Mouse (Mus musculus) midbrain, postnatal 0 days (tissue): ENCODE measurements around the gene Plekhm1. TPM values are rescaled to one million over a fixed set of nuclear protein-coding genes. Genes with fewer than 3 reads are reported as not detected.
"Not testable (repeated sequence)": the region's sequence is repeated elsewhere in the genome, so short reads cannot be mapped to it uniquely, and the experiment has no call there.

Source experiments
- ATAC-seq: fragments of 200-750 bp; cut with Nextera tagmentation; 2 replicates; pipeline ENCODE4 v1.8.0; 2017; ENCODE audit warnings: moderate number of reproducible peaks, mild to moderate bottlenecking, moderate TSS enrichment, moderate library complexity; ENCODE audit not compliant: low FRiP score
- DNase-seq: peaks from one replicate; pipeline ENCODE4 v3.0.0-alpha.2; 2015; ENCODE audit warnings: low spot score
- H3K27ac ChIP-seq: fragments of 300-500 bp; sonication (generic); 2 replicates; pipeline ENCODE4 v1.5.1; 2014; ENCODE audit warnings: low read depth, mild to moderate bottlenecking, low read length, mixed read lengths
- H3K27me3 ChIP-seq: fragments of 300-500 bp; sonication (generic); 2 replicates; pipeline ENCODE4 v1.6.1; 2014; ENCODE audit warnings: low read length, control low read depth, mixed read lengths; ENCODE audit not compliant: insufficient read depth
- H3K36me3 ChIP-seq: fragments of 300-500 bp; sonication (generic); 2 replicates; pipeline ENCODE4 v1.6.1; 2014; ENCODE audit warnings: low read length, control low read depth, mixed read lengths; ENCODE audit not compliant: insufficient read depth
- H3K4me1 ChIP-seq: fragments of 300-500 bp; sonication (generic); 2 replicates; pipeline ENCODE4 v1.6.1; 2014; ENCODE audit warnings: mild to moderate bottlenecking, control low read depth, antibody characterized with exemption, low read length, mixed read lengths; ENCODE audit not compliant: insufficient read depth
- H3K4me2 ChIP-seq: fragments of 300-500 bp; sonication (generic); 2 replicates; pipeline ENCODE4 v1.6.1; 2014; ENCODE audit warnings: low read depth, mild to moderate bottlenecking, low read length, mixed read lengths; ENCODE audit not compliant: poor library complexity, severe bottlenecking
- H3K4me3 ChIP-seq: fragments of 300-500 bp; sonication (generic); 2 replicates; pipeline ENCODE4 v1.5.1; 2014; ENCODE audit warnings: low read depth, mild to moderate bottlenecking, low read length, moderate library complexity
- H3K9ac ChIP-seq: fragments of 300-500 bp; sonication (generic); replicated peaks from 2 replicates; pipeline ENCODE4 v1.6.1; 2014; ENCODE audit warnings: mild to moderate bottlenecking, low read length, moderate library complexity, mixed read lengths; ENCODE audit not compliant: poor library complexity, severe bottlenecking
- H3K9me3 ChIP-seq: fragments of 300-500 bp; sonication (generic); 2 replicates; pipeline ENCODE4 v1.6.1; 2016; ENCODE audit warnings: low read length, control low read depth
- CTCF ChIP-seq: IDR thresholded peaks from 2 replicates; pipeline ENCODE4 v1.5.1; 2016; ENCODE audit warnings: antibody characterized with exemption, mild to moderate bottlenecking
- WGBS: fragments of 180-500 bp; shearing (Covaris S2); extraction: QIAGEN DNeasy Blood & Tissue Kit; methylation state at CpG from one replicate; pipeline ENCODE4 v1.1.7; 2014; 5-methylcytosine and 5-hydroxymethylcytosine counted together
- polyA plus RNA-seq: library from polyadenylated mRNA; unstranded; fragments of >200 nt; fragmentation: Nextera tagmentation; extraction: Ambion mirVana; gene quantifications from 2 replicates; pipeline ENCODE4 v1.2.1, GENCODE M21; 2015
- total RNA-seq: library from RNA; depleted of rRNA; stranded (reverse); fragments of >200 nt; gene quantifications from 2 replicates; pipeline ENCODE4 v1.2.3, GENCODE M21; 2014; rRNA removed

Plekhm1 gene
- 7.8 and 9.2 TPM in 2 replicates for total RNA-seq
- 5.8 and 6.0 TPM in 2 replicates for polyA plus RNA-seq

DNA sequence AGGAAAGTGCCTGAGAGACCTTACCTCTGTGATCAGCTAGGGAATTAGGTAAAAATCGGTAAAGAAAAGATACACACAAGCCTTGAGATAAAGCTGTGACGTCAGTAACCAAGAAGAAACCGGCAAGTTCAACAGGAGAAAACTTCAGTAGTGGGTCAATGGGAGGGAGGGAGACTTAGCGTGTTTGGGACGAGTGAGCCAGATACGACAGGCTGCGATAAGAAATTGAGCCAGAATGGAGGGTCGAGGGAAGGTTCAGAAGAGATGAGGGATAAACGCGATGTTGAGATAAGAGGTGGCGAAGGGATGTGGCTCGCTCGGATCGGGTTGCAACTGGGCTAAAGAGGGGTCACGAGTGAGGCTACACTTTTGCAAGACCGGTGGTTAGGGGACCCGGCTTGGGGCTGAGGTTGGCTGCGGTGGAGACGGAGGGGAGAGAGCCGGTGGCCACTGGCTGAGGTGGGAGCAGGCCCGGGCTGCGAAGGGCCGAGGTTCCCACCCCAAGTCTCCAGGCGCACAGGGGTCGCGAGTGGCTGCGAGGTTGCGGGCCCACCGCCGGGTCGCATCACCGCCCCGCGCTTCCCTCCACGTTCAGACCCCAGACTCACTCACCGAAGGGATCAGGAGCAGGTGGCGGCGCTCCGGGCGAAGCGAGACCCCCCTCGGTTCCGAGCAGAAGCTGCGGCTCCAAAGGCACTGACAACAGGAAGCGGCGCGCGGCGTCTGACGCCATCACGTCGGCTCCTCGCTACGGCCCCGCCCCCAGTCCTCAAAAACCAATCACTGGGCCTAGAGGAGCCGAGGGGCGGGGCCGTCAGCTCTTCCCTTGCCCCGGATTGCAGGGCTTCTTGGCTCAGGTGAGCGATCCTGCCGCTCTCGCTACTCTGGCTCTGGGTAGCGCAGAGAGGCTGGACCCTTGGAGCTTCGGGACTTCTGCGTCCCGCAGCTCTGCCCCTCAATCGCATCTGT is at the start of gene Plekhm1:
TSS of gene Plekhm1 (minus strand) at position 707 of the 969 bp plus-strand sequence.
- H3K36me3 ChIP-seq: no peaks in the 10 kb centered on the region
- no peaks in the 10 kb centered on the region for H3K4me1 ChIP-seq
- DNase-seq (peak; percentile 98), ATAC-seq (peak; percentile 96)
- no peak for TF ChIP-seq CTCF
- H3K4me3 ChIP-seq: peak within 1 kb of the TSS; percentile 73
- H3K9ac ChIP-seq: peak within 1 kb of the TSS; percentile 68
- WGBS: under 1% methylated on average over 65 of the region's 67 CpGs
- peak within 1 kb of the TSS; percentile 55; the same call in 1 of the 2 replicates for H3K27ac ChIP-seq
- peak within 1 kb of the TSS; percentile 84 for H3K4me2 ChIP-seq
- no peaks in the 10 kb centered on the region for H3K9me3 ChIP-seq
- no peaks in the 10 kb centered on the region for H3K27me3 ChIP-seq

DNA sequence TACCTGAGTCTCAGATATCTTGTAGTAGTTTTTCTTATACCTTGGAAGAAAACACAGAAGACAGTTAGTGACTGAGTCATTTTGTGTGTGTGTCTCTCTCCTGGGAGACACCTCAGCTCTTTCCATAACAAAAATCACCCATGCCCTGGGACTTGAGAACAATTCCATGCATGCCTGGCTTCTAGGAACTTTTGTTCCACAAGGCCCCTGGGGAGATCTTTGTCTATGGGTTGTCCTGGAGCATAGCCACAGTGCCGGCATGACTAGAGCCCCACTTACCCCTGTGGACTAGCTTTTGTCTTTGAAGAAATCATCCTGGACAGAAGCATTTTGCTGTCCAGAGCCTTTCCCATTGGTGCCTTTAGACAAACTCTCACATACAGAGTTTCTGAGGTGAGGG is 38.6 kb upstream of the Plekhm1 start:
- DNase-seq: not testable (repeated sequence)
- WGBS: 23% methylated on average over 1 of the region's 1 CpGs

DNA sequence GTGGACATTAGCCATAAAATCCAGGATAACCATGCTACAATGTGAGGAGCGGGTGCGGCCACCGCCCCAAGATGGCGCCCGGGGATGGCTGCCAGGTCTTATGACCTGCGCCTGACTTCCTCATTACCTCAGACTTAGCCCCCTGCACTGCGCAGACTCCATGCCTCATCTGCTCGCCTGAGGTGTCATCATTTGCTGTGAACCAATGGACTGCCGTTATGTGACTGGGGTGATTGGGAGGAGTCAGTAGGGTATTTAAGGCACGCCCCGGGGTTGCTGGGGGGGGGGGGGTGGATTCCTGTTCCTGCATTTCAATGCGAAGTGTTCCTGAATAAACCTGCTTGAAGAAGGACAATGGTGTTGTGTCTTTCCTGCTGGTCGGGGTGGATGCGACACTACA is 37.2 kb upstream of the Plekhm1 start:
- not testable (repeated sequence) for DNase-seq, H3K9ac ChIP-seq, ATAC-seq, H3K9me3 ChIP-seq, H3K36me3 ChIP-seq, H3K4me3 ChIP-seq, H3K4me2 ChIP-seq, H3K4me1 ChIP-seq, H3K27ac ChIP-seq, H3K27me3 ChIP-seq
- WGBS: 94% methylated on average over 14 of the region's 14 CpGs

More for the DNA sequence above, 38.6 kb upstream of the Plekhm1 start:
- H3K9me3 ChIP-seq, H3K36me3 ChIP-seq, H3K4me2 ChIP-seq, H3K4me1 ChIP-seq, H3K27me3 ChIP-seq, H3K9ac ChIP-seq, H3K27ac ChIP-seq, ATAC-seq, H3K4me3 ChIP-seq: not testable (repeated sequence)

DNA sequence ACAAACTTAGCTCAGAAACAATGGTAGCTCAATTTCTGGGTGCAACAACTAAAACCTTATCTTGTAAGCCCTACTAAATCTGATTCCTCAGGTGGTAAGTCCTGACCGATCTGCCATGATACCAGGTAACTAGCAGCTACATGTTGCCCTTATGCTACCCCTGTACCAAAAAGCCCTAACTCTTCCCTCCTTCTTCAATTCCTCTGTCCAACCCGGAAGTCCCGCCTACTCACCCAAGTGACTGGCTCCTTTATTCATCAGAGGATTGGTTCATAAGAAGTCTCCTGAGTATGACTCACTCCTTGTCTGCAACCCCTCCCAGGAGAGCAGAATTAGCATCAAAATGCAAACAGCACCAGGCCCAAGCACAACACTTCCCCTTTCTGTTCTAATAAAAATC is 31.2 kb upstream of the Plekhm1 start:
- Histone ChIP-seq H3K4me1 (no peaks in the 10 kb centered on the region), H3K9ac (no peak overlapping the region), H3K4me3 (no peak overlapping the region), H3K36me3 (no peaks in the 10 kb centered on the region), H3K27ac (no peak overlapping the region), H3K9me3 (no peaks in the 10 kb centered on the region), H3K27me3 (no peaks in the 10 kb centered on the region), H3K4me2 (no peak overlapping the region)
- ATAC-seq: no peak
- 96% methylated on average over 3 of the region's 3 CpGs for WGBS
- no peak for TF ChIP-seq CTCF
- DNase-seq: no peak

DNA sequence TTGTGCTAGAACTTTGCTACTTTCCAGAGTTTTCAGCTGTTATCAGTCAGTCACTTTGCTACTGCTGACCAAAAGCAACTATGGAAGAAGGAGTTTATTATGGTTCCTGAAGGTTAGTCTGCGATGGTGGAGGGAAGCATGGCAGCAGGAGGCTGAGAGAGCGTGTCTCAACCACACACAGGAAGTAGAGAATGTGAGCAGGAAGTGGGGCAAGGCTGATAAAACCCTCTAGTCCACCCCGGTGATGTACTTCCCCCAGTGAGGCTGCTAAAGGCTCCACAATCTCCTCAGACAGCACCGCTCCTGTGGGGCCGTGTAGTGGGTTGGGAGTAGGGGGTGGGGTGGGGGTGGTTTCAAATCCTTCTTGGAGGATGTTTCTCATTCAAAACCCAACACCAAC is 23.8 kb upstream of the Plekhm1 start:
- WGBS: 89% methylated on average over 5 of the region's 5 CpGs
- no peaks in the 10 kb centered on the region for H3K4me1 ChIP-seq
- H3K27ac ChIP-seq: no peak overlapping the region
- TF ChIP-seq CTCF: no peak
- no peak for DNase-seq
- H3K4me3 ChIP-seq: no peak overlapping the region
- ATAC-seq: no peak
- no peaks in the 10 kb centered on the region for H3K36me3 ChIP-seq
- H3K27me3 ChIP-seq: no peaks in the 10 kb centered on the region
- H3K9ac ChIP-seq: no peak overlapping the region
- H3K4me2 ChIP-seq: no peak overlapping the region
- no peaks in the 10 kb centered on the region for H3K9me3 ChIP-seq

DNA sequence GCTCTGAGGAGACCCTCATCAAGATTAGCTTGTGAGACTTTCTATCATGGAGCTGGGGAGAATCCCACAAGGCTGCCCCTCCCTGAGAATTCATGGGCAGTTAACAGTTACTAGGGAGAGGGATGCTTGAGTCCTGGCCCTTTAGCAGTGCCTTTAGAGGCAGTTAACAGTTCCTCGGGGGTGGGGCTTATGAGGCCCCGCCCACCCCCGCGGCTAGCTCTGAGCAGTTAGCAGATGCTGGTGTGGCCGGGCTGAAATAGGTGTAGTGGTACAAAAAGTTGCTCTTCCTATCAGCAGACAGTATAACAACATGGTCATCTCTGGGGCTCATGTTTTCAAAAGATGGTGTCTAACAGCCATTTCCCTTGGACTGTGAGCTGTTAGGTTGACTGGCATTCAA is 12.5 kb upstream of the Plekhm1 start:
- no peaks in the 10 kb centered on the region for H3K9me3 ChIP-seq
- no peak overlapping the region for H3K27ac ChIP-seq
- WGBS: 45% methylated on average over 5 of the region's 5 CpGs
- no peaks in the 10 kb centered on the region for H3K4me1 ChIP-seq
- H3K27me3 ChIP-seq: no peaks in the 10 kb centered on the region
- H3K9ac ChIP-seq: no peak overlapping the region
- no peak for DNase-seq
- H3K36me3 ChIP-seq: no peaks in the 10 kb centered on the region
- ATAC-seq: no peak
- H3K4me3 ChIP-seq: no peak overlapping the region
- no peak for TF ChIP-seq CTCF
- H3K4me2 ChIP-seq: no peak overlapping the region
